Mouse (Mus musculus) lung, postnatal 25 days (tissue): ENCODE measurements around the gene Rap1gds1.

Experiments used
- DNase-seq: peaks from one replicate; pipeline ENCODE4 v3.0.0; 2022; ENCODE audit warnings: low spot score

The Rap1gds1 gene

GRCm38 (mm10) chr3:139048701-139049622, 26.0 kb downstream of the Rap1gds1 start:
- no peak for DNase-seq

- DNase-seq, result peak; percentile 36
Measured at GRCm38 (mm10) chr3:139042433-139042854, 32.6 kb downstream of the Rap1gds1 start.

- DNase-seq, result no peak
Measured at GRCm38 (mm10) chr3:139041921-139042320, 33.1 kb downstream of the Rap1gds1 start.

GRCm38 (mm10) chr3:139037030-139037429, 38.0 kb downstream of the Rap1gds1 start:
- no peak for DNase-seq

GRCm38 (mm10) chr3:139033179-139033578, 41.8 kb downstream of the Rap1gds1 start:
- no peak for DNase-seq

GRCm38 (mm10) chr3:139030644-139031227, 44.3 kb downstream of the Rap1gds1 start:
- DNase-seq, result no peak

GRCm38 (mm10) chr3:139025077-139025476, 49.9 kb downstream of the Rap1gds1 start:
- no peak for DNase-seq

- DNase-seq, result no peak
Measured at GRCm38 (mm10) chr3:139023585-139023984, 51.4 kb downstream of the Rap1gds1 start.

GRCm38 (mm10) chr3:139012352-139012751, 62.6 kb downstream of the Rap1gds1 start:
- DNase-seq, result peak; percentile 16

GRCm38 (mm10) chr3:139005669-139006068, 69.3 kb downstream of the Rap1gds1 start:
- no peak for DNase-seq

GRCm38 (mm10) chr3:139002774-139003173, 72.2 kb downstream of the Rap1gds1 start:
- no peak for DNase-seq

GRCm38 (mm10) chr3:139000071-139000867, 74.7 kb downstream of the Rap1gds1 start:
- DNase-seq, result no peak

- no peak for DNase-seq
Measured at GRCm38 (mm10) chr3:138993473-138993872, 81.5 kb downstream of the Rap1gds1 start.

- DNase-seq, result no peak
Measured at GRCm38 (mm10) chr3:138991367-138991766, 83.6 kb downstream of the Rap1gds1 start.

GRCm38 (mm10) chr3:138989141-138989540, 85.9 kb downstream of the Rap1gds1 start:
- no peak for DNase-seq

GRCm38 (mm10) chr3:138988004-138988403, 87.0 kb downstream of the Rap1gds1 start:
- DNase-seq, result no peak

- no peak for DNase-seq
Measured at GRCm38 (mm10) chr3:138982249-138982648, 92.8 kb downstream of the Rap1gds1 start.

GRCm38 (mm10) chr3:138977413-138977812, 97.6 kb downstream of the Rap1gds1 start:
- DNase-seq, result no peak

- no peak for DNase-seq
Measured at GRCm38 (mm10) chr3:138967627-138968026, 107.4 kb downstream of the Rap1gds1 start.

GRCm38 (mm10) chr3:138958527-138958926, 116.5 kb downstream of the Rap1gds1 start:
- no peak for DNase-seq

- no peak for DNase-seq
Measured at GRCm38 (mm10) chr3:138955220-138955619, 119.8 kb downstream of the Rap1gds1 start.

- no peak for DNase-seq
Measured at GRCm38 (mm10) chr3:138949081-138949480, 125.9 kb downstream of the Rap1gds1 start.
